Mouse (Mus musculus) neutrophil, adult 83 days (primary cell): ENCODE results near the gene Cpa3. TPM values are rescaled to one million over a fixed set of nuclear protein-coding genes. Genes with fewer than 3 reads are reported as not detected.

ENCODE experiments used
- total RNA-seq, 2 experiments: library from RNA; stranded (reverse); gene quantifications; one replicate each; pipeline ENCODE4 v1.2.4; 2023

Gene Cpa3
- 1 to 10 TPM; 8.4 to 9.2 TPM for total RNA-seq

GRCm38 (mm10) chr3:20242050-20242449, at the start of gene Cpa3:
Cpa3 (minus strand) TSS chr3:20242181.

GRCm38 (mm10) chr3:20275633-20276032, 33.7 kb upstream of the Cpa3 start, which contains the start of gene Cpb1:
Cpb1 (minus strand) TSS chr3:20275733.

Other genes with a start within 250 kb of the Cpa3 start
- 10 to 100 TPM; 66.8 to 74.0 TPM for gene Hps3, start 206.9 kb downstream of the Cpa3 start, total RNA-seq
- 10 to 100 TPM; 31.9 to 33.6 TPM for gene Hltf, start 184.4 kb downstream of the Cpa3 start, total RNA-seq
- 100 to 1,000 TPM; 133 to 152 TPM for gene Gyg, start 86.9 kb downstream of the Cpa3 start, total RNA-seq
- not detected for gene Cpb1, start 33.6 kb upstream of the Cpa3 start, total RNA-seq
- gene Agtr1b, start 125.0 kb upstream of the Cpa3 start, total RNA-seq: not detected